Mouse (Mus musculus) layer of hippocampus, adult 8-10 months (tissue): ENCODE measurements around the gene Cul7. TPM values are rescaled to one million over a fixed set of nuclear protein-coding genes. Genes with fewer than 3 reads are reported as not detected.

Experiments used
- DNase-seq, 2 experiments: peaks; one replicate each; pipeline ENCODE4 v3.0.0; 2022; ENCODE audit warnings: low spot score in 2 of 2
- total RNA-seq, 4 experiments: library from RNA; stranded (reverse); gene quantifications; 2 replicates each; pipeline ENCODE4 v1.2.4; 2022

Gene Cul7
- total RNA-seq, 4 experiments from 2014 or later = 22.6 to 26.4 (median 23.4) TPM

DNA sequence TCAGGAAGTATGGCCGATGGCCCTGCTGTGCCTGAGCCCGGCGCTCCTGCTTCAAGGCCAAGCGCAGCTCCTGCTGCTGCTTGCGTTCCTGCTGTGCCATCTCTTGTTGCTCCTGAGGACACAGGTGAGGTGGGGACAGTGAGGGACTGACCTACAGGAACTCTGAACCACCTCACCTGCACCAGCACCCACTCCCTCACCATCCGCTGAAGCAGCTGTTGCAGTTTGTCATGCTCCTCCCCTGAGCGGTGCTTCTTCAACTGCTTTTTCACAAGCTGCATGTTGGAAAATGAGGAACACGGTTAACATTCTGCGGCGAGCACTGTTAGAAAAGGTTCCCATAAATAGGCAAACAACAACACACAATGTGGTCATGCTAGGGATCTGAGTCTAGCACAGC, 19.8 kb downstream of the Cul7 start:
- DNase-seq = no peak

DNA sequence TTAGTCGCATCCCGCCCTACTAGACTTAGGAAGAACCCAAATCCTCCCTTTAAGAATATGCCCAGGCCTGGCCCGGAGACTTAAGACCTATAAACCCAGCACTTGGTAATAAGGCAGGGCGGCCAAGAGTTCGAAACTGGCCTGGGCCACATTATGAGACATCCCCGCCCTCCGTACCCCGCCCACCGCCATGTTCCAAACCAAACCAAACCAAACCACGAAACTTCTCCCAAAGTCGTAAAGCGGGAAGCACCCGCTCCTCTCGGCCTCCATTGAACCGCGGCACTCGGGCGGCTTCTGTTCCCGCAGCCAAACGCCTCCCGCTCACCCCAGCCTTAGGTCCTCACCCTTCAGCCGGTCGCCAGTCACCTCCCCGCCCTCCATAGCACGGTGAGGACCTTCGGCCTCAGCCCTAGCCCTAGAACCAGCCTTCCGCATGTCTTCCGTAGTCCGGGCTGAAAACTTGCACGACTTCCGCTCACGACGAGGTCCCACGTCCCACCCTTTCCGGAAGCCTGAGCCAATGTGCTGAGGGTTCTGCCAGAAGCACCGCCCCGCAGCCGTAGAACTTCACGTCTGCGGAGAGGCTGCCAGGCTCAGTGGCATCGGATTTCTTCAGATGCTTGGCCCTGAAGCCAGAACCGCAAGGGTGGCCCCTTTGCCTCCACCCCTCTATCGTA, 23.9 kb downstream of the Cul7 start, which contains the start of gene Rrp36:
Rrp36 (minus strand) TSS at position 503 of the 680 bp plus-strand sequence.
- peak; percentile 83 to 89 for DNase-seq

DNA sequence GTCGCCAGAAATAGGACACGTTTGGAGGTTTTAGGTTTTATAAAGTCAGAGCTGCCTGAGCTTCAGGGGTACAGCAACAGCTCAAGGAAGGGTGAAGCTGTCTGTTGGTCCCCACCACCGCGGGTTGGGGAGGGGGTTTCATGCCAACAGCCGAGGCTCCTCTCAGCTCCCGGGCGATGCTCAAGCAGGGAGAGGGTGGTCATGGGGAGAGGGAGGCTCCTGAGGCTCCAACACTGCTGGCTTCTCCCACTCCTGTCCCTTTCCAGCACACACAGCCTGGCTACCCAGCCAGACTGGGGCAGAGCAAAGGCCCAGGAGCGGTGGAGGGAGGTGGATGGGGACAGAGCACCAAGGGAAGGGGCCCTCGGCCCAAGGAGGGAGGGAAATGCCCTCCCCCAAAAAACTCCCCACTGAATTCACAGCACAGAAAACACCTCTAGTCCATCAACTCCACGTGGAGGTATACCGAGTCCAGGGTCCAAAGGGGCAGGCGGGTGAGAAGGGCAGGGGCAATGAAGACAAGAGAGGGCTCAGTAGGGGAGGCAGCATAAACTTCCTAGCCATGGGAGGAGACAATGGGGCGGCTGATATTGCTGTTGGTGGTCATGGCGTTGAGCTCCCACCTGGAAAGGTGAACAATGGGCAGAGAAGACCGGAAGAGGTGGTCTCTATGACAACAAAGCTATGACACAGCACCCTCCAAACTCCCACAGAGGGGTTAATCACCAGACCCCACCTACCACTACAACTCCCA, 24.6 kb downstream of the Cul7 start:
- no peak for DNase-seq

DNA sequence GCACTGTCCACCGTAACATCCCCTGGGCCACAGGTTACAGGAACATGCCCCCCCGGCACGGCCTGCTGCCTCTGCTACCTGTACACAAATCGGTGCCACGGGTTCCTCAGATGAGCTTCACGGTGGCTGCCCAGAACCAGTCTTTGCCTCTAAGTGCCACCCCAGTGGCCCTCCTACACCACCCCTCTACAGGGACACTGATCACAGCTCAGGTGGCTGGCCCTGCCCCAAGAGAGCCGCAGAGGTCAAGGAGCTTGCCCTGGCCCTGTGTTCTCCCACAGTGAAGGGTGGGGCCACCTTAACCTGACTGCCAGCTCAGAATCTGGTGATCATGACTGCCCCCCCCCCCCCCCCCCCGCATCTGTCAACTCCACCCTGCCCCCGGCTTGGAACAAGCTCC, 28.3 kb downstream of the Cul7 start, which contains the start of gene Mea1:
Mea1 (plus strand) TSS at position 378 of the 400 bp plus-strand sequence.
- DNase-seq = no peak

DNA sequence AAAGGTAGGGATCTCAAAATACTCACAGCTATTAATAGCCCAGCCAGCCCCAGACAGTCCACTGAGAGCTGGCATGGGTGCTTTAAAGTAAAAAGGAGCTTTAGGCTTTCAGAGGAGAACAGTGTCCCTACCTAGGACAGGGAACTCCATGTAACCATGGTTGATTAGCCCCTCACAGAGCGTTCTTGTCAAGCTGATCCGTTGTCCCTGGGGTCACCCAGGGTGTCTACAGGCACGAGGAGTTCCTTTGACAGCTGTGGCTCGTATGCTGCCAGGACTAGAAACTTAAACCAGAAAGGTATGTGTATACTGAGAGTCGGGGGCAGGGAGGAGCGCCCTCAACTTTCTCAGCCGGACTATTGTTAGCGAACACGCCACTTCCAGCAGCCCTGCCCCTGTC, 28.8 kb downstream of the Cul7 start:
- no peak for DNase-seq

DNA sequence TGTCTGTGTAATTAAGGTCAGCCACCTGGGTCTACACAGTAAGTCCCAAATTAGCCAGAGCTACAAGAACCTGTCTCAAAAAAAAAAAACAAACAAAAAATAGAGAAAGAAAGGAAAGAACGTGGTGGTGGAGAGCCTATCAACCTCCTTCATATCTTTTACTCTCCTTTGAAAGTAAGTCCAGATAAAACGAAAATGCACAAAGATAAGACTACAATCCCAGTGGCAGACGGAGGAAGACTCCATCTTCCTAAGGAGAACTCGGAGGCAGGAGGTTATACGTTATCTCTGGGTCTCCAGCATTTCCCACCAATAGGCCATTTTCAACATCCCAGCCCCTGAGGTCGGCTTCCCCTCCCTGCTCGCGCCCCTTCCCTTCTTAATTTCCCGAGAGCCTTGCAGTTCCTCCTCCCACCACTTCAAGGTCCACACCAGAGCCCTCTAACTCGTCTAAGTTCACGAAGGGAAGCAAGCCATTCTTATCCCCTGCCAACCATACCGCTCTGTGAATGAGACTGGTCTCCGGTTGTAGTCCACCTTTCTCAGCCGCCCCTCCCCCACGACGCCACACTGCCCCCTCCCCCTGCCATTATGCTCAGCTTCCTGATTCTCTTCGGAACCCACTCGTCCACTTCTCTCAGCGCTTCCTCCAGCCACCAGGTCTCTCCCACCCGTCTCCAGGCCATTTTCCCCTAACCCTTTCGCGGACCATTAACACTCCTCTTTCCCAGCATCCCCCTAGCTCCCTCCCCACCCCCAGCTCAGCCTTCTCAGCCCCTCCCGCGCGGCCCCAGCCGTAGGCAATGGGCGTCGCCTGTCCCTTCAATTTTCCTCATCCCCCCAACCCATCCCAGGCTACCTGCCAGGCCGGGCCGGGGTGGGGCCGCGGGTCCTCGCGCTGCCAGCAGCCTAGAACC, 30.0 kb downstream of the Cul7 start:
- peak in 1 of 2 experiments; percentile 42 for DNase-seq

DNA sequence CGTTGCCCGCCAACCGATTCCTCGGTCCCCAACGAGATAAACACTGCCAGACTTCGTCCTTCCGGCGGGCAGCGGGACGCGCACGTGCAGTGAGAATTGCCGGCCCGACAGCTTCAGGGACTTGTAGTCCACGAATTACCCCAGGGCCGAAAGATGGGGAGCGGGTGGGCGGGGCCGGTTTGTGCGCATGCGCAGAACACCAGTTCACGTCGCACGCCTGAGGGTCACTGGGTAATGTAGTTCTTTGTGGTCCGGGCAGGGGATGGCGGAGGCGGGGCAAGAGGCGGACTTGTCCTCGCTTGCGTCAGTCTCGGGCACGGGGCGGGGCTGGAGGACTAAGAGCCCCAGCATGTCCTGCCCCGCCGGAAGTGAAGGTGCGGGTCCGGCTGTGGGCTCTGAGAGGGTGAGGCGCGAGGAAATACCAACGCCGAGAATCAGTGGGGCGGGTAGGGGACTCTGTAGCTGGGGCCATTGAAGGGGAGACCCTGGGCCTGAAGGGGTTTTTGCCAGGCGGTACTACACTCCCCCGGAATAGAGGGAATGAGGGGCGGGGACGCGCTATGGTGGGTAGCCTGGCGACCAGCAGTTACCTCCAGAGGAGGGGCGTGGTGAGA, 30.7 kb downstream of the Cul7 start, which contains the start of gene Klhdc3:
Klhdc3 (minus strand) TSS at position 155 of the 614 bp plus-strand sequence.
- peak; percentile 96 for DNase-seq

DNA sequence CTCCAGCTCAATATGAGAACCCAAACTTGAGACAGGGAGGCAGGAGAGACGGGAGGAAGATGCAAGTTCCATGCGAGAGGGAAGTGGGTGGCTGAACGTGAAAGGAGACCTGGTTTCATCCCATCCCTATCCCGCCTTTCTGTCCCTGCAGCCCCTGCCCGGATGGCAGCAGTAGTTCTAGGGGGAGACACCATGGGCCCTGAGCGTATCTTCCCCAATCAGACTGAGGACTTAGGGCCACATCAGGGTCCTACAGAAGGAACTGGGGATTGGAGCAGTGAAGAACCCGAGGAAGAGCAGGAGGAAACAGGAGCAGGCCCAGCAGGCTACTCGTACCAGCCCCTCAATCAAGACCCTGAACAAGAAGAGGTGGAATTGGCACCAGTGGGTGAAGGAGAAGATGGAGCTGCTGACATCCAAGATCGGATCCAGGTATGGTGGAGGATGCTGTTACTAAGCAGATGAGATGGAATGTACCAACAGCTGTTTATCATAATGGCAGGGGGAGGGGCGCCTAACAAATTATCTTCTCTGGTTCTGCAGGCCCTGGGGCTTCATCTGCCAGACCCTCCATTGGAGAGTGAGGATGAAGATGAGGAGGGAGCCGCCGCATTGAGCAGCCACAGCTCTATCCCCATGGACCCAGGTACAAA, 31.5 kb downstream of the Cul7 start:
- DNase-seq = no peak

DNA sequence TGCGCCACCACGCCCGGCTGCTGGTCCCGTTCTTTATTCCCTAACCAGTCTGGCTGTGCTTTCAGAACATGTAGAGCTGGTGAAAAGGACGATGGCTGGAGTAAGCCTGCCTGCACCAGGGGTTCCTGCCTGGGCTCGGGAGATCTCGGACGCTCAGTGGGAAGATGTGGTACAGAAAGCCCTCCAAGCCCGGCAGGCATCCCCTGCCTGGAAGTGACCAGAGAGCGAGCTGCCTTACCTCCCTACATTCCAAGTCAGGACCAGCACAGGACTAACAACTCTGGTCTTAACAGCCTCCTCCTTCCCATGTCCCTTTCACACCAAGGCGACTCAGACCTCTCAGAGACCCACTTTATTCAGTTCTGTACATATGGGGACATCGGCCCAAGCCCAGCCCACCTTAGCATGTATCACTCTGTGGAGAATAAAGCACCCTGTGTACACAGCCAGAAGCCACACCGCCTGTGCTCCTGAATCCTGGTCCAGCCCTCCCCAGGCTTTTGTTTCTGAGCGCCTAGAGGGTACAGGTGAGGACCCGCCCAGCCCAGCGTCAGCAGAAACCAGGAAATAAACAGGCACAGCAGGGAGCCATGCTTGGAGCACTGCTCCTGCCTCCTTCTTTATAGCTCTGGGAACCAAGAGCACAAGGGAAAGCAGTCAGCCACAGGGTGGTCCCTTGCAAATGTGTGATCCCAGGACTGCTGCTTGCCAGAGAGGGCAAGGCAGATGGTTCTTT, 32.7 kb downstream of the Cul7 start:
- DNase-seq = no peak

DNA sequence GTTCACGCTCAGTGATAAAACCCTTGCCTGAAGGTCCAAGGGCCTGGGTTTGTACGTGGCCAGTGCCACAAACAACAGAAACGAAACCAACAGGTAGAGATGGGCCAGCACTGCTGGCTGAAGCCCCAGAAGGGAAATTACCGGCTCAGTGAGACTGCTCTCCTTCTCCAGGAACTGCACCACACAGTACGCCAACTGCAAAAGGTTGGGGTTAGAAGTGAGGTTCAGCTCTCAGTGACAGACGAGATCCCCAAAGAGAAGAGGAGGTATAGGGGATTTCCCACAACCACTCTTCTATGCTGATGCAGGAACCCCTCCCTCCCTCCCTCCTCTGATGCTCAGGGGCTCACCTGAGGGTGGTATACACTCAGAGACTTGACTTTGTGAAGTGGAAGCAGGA, 35.8 kb downstream of the Cul7 start:
- DNase-seq = no peak

DNA sequence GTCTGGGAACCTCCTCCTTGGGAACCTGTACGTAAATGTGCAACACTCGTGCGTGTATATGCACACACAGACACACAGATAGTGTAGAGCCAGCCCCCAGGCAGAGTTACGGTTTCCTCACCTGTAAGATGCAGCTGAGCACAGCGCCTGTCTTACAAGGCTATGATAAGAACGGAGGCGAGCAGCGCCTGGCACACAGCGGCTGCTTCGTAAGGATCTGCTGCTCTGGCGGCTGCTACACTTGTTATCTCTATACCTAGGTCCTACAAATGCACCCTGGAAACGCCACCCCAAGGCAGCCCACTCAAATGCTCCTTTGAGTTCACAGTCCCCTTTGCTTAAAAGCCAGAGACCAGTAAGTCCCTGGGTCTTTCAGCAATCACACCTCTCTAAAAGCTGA, 40.5 kb downstream of the Cul7 start:
- DNase-seq = no peak

DNA sequence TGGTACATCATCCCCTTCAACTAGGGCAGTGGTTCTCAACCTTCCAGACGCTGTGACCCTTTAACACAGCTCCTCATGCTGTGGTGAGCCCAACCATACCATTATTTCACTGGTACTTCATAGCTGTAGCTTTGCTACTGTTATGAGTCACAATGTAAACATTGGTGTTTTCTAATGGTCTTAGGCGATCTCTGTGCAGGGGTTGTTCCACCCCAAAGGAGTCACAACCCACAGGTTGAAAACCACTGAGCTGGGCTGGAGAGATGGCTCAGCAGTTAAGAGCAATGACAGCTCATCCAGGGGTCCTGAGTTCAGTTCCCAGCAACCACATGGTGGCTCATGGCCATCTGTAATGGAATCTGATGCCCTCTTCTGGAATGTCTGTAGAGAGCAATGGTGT, 41.3 kb downstream of the Cul7 start:
- DNase-seq = no peak

DNA sequence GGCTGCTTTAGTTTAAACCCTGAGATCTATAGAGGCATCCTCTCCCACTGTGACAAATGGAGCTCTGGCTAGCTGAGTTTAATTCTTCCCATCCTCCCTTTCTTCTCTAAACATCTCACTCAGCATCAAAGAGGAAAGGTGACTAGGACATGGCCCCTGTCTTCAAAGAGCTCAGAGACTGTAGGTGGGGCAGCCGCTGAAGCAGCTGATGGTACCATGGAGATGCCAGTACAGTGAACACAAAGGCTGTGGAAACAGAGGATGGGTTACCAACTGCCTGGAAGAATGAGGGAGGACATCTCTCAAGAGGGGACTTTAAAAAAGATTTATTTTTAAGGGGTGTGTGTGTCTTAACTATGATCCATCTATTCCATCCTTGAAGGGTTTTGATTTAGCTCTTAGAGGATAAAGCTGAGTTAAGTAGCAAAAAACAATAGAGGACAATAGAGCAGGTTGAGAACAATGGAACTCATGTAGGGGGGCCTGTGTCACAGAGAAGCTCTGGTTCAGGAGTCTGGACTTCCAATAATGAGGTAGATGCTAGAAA, 44.5 kb downstream of the Cul7 start:
- no peak for DNase-seq

DNA sequence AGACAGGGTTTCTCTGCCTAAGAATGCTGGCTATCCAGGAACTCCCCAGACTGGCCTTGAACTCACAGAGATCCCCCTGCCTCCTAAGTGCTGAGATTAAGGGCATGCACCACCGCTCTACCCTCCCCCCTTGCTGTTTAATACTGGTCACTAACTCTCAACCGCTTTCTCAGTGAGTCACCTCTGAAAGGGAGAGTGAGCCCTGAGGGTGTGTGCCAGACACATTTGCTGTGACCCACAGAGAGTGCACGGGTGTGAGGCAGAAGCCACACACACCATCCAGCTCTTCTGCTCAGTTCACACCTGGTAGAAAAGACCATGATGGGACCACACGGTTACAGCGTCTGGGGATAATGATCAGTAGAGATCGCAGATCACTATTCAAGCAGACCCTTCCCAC, 48.4 kb downstream of the Cul7 start:
- no peak for DNase-seq

DNA sequence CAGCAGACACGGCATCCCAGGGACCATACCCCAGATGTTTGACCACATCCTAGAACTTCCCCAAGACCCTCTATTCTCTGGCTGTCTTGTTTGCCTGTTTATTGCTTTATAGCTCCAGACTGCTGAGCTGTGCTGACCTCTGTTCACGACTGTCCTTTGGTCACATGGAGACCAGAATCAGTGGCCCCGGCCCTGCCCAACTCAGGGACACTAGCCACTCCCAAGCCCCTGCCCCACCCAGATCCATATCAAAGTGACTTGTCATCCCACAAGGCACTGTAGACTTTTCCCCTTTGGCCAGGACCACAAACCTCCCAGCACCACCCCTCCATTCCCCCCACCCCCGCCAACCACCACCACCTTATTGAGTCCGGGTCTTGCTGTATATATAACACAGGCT, 49.1 kb downstream of the Cul7 start:
- no peak for DNase-seq

DNA sequence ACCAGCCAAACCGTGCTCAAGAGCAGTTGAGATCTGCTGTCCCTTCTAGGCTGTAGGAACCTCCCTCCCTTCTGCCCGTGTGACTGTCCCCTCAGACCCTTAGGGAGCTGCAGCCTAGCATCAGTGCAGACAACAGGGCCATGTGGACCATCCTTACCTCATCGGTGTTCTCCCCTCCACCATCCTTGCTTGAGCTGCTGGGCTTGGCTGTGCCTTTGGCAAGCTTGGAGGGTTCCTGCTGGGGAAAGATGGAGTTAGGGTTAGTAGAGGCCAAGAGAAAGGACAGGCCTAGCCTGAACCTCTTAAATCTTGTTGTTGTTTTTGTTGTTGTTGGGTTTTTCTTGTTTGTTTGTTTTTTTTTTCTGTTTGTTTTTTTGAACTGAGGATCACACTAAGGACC, 49.8 kb downstream of the Cul7 start:
- no peak for DNase-seq

DNA sequence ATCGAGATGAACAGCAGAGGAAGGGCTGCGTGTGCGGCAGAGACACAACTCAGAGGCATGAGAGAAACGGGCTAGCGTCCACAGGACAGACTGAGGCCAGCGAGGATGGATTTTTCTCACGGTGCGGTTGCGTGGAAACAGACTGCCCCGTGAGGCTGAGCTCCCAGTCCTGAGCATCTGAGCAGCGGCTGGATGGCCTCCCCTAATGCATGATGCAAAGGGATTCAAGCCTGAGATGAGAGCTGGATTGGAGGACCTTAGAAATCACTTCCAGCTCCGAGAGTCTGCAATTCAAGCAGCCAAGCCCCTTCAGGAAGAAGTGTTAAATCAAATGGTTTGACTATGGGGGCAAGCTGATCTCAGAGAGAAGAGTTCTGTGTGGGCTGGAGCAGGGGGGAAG, 51.4 kb downstream of the Cul7 start:
- DNase-seq = no peak

DNA sequence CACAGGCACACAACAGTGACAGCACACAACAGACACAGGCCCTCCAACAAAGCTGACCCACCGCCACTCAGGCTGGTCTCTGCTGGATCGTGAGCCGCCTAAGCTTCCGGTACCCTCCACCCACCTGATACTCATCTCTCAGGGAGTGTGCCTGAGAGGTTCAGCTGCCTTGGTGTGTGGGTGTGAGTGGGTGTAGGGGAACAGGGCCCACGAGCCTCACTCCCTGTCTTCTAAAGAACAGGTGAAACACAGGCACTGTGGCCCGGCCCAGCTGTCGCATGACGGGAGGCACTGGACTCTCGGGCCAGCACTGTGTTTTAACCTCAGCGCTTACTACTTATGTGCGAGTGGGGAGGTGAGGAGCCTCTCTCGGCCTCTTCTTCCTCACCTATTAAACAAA, 52.0 kb downstream of the Cul7 start:
- DNase-seq = no peak

DNA sequence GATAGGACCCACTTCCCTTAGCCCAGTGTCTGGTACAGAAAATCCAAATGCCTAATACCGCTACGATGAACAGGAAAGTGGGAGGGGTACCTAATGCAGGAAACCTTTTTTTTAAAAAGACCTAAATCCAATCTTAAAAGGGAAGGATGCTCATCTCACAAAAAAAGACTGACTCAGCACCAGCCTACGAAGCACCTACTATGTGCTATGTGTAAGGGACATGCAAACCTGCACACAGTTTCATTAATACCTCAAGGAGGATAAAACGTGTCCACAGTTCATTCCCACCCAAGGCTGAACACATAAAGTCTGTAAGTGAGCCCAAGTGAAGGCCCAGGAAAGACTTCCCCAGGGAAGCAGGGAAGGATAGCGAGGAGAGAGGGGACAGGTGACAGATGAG, 52.4 kb downstream of the Cul7 start:
- DNase-seq = no peak
